Mouse (Mus musculus): Measurements from ENCODE around the gene Lrp5.

GRCm38 (mm10) chr19:3651220-3651619 is 35.1 kb downstream of the Lrp5 start:
- TF ChIP-seq EP300 (IDR thresholded peaks at IDR 0.05; ENCODE audit: low read depth) = no peak
- peak; percentile 52 for TF ChIP-seq CTCF (IDR thresholded peaks at IDR 0.05; ENCODE audit: low read depth)
